Mouse (Mus musculus): ENCODE data around the gene Chga.

GRCm38 (mm10) chr12:102555850-102556249, 1.1 kb downstream of the Chga start:
- no peak for TF ChIP-seq CTCF (IDR thresholded peaks at IDR 0.05; ENCODE audit: borderline replicate concordance, control insufficient read depth, extremely low read depth, insufficient read depth, low read length, poor library complexity)
- no peak for TF ChIP-seq POLR2A (IDR thresholded peaks at IDR 0.05; ENCODE audit: control insufficient read depth, extremely low read depth, insufficient read depth, low read length, poor library complexity)
